Mouse (Mus musculus) brain, embryonic 14.5 days (tissue): ENCODE results near the gene Fhl2. TPM values are rescaled to one million over a fixed set of nuclear protein-coding genes. Genes with fewer than 3 reads are reported as not detected.
"Not testable (repeated sequence)": the region's sequence is repeated elsewhere in the genome, so short reads cannot be mapped to it uniquely, and the experiment has no call there.

Source experiments
- DNase-seq: peaks from one replicate; pipeline ENCODE4 v3.0.0-alpha.2; 2011; ENCODE audit warnings: low read depth
- CTCF ChIP-seq: fragments of 200-500 bp; IDR thresholded peaks from 2 replicates; pipeline ENCODE4 v1.5.1; 2012; ENCODE audit warnings: inconsistent platforms, mild to moderate bottlenecking, moderate library complexity, borderline replicate concordance; ENCODE audit not compliant: insufficient read depth, insufficient read length; ENCODE audit errors: extremely low read depth
- POLR2A ChIP-seq: fragments of 200-500 bp; IDR thresholded peaks from 2 replicates; pipeline ENCODE4 v1.6.1; 2012; ENCODE audit warnings: mild to moderate bottlenecking, inconsistent platforms, borderline replicate concordance; ENCODE audit not compliant: poor library complexity, insufficient read depth, insufficient read length, severe bottlenecking; ENCODE audit errors: extremely low read depth
- polyA plus RNA-seq: library from polyadenylated mRNA; depleted of rRNA; stranded (reverse); fragments of >200 nt; gene quantifications from 2 replicates; pipeline ENCODE4 v1.2.3, GENCODE M21; 2012

Fhl2 gene
- polyA plus RNA-seq, 1 experiment = 17.2 TPM

DNA sequence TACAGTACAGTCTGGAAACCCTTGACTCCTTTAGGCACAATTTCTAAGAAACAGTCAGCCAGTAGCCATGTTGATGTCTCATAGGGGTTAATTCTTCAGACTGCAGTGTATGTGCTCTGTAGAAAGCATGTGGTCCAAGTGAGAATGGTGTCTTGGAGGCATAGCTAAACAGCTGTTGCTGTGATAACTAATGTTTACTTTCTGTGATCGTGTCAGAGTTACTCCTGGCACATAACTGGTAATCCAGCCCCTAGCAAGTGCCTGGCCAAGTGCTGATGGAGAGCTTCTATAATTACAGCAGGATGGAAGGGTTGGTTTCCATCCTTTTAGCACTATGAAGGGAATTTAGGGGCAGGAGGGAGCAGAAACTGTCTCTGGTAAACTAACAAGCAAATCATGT lies 14.5 kb upstream of the Fhl2 start:
- TF ChIP-seq CTCF = no peak
- no peak for TF ChIP-seq POLR2A
- DNase-seq = peak; percentile 11

GRCm38 (mm10) chr1:43210285-43210684 lies 13.5 kb upstream of the Fhl2 start:
- DNase-seq = peak; percentile 15

DNA sequence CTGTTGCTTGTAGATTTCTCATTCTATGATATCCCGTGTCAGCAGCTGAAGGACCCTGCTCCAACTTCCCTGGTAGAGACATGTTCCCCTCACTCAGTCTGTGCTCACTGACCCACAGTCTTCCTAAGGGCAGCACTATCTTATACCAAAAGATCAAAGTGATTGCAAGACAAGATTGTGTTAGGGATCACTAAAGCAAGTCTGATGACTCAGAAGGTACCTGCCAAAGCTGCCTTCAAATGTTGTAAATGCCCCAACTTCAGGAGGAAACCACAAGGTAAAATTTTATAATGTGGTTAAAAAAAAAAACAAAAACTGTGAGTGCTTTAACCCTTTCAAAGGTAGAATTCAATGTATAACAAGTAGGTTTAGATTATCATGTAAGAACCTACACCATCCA lies 10.4 kb upstream of the Fhl2 start:
- DNase-seq = no peak
- TF ChIP-seq POLR2A = no peak

More at GRCm38 (mm10) chr1:43210285-43210684, 13.5 kb upstream of the Fhl2 start:
- no peak for TF ChIP-seq POLR2A
- no peak for TF ChIP-seq CTCF

GRCm38 (mm10) chr1:43203282-43203681 lies 6.5 kb upstream of the Fhl2 start:
- no peak for DNase-seq
- TF ChIP-seq POLR2A (no peak), CTCF (no peak)

DNA sequence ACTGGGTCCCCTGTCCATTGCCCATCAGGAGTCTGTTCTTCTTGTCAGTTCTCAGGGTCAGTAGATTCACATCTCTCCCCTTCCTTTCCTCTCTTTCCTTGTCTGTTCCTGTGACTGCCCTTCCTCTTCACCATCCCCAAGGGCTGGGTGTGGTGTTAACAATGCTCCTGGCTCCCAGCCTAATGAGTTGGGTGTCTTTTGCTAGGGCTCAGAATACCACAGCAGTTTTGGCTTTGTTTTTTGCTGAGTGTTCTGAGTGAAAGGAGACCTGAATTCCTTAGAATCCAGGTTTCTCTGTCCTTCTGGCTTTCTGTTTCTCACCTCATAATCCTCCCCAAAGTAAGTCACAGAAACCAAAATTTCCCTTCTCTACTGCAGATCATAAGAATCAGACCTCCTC lies 5.4 kb upstream of the Fhl2 start:
- TF ChIP-seq POLR2A = no peak
- no peak for TF ChIP-seq CTCF
- no peak for DNase-seq

- TF ChIP-seq POLR2A (no peak), CTCF (no peak)
- no peak for DNase-seq
Observed at GRCm38 (mm10) chr1:43201796-43202195, 5.0 kb upstream of the Fhl2 start.

DNA sequence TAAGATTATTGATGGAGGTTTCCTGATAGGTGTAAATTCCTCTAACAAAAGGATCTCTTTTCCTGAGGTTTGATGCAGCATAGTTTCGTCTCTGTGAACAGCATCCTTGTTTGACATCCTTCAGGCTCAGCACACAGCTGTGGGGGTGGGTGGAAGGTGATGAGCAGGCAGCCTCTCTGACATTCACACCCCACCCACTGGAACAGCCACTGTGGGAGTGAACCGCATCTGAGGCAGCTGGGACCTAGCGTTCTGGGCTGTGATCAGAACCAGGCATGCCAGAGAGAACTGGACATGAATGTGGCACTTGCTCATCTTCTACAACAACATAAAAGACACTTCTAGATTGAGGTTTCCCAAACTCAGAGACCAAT lies 3.1 kb upstream of the Fhl2 start:
- DNase-seq = no peak
- TF ChIP-seq CTCF = no peak
- no peak for TF ChIP-seq POLR2A

DNA sequence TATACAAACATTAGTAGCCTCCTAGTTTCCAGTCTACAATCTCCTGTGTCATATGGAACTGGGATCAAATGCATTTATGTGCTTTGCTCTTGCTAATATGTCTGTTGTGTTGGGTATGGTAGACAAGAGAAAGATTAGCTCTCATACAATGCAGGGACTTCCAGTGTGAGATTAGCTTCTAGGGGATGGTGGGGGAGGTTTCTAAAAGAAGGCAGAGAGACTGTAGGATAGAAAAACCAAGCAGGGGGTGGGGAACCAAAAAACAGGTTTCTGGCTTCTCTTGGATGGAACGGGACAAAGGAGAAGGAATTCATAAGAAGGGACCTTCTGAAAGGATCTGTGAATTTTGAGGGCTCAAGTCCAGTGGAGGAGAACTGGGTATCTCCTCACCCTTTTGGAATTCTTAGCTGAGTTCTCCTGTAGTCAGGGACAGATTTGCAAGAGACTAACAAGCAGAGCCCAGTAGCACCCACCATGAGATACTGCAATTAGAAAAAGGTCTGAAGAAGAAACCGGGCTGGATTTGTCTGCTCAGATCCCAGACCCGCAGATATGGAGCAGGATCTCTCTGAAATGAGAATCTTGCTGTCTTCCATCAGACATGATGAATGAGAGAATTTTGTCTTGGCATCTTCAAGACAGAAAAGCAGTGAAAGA lies 2.6 kb upstream of the Fhl2 start:
- DNase-seq = no peak
- TF ChIP-seq POLR2A (no peak), CTCF (no peak)

GRCm38 (mm10) chr1:43196059-43196458 lies 725 bp downstream of the Fhl2 start:
- DNase-seq = no peak
- no peak for TF ChIP-seq CTCF
- no peak for TF ChIP-seq POLR2A

DNA sequence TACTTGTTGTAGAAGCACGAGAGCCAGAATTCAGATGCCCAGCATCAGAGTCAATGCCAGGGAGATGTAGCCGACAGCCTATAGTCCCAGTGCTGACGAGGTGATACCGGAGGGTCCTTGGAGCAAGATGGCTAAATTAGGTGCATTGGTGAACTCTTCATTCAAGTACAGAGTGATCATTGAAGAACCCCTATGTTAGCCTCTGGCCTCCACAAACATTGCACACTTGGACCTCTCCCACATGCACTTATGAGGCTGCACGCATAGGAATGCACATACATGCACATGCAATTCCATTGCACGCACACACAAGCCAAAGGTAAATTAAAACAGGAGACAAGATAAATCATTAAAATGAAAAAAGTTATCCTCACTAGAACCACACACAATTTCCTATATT lies 3.4 kb downstream of the Fhl2 start:
- no peak for DNase-seq
- no peak for TF ChIP-seq POLR2A

GRCm38 (mm10) chr1:43192471-43192870 lies 4.3 kb downstream of the Fhl2 start:
- no peak for DNase-seq
- TF ChIP-seq CTCF = no peak
- TF ChIP-seq POLR2A = no peak

GRCm38 (mm10) chr1:43191078-43191477 lies 5.7 kb downstream of the Fhl2 start:
- TF ChIP-seq CTCF (no peak), POLR2A (no peak)
- no peak for DNase-seq

DNA sequence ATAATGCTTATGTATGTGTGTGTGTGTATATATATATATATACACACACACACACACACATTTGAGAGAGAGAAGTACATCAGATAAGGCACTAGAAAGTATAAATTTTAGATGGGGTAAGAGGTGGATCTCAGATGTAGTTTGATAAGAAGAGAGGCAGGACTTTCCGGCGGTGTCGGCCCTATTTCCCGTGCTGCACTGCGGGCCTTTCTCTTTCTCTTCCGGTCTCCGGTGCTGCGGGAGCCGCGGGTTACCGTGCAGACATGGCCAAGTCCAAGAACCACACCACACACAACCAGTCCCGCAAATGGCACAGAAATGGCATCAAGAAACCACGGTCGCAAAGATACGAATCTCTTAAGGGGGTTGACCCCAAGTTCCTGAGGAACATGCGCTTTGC lies 7.9 kb downstream of the Fhl2 start:
- DNase-seq = not testable (repeated sequence)
